Mouse (Mus musculus) midbrain, embryonic 14.5 days (tissue): ENCODE results near the gene Clta. TPM values are rescaled to one million over a fixed set of nuclear protein-coding genes. Genes with fewer than 3 reads are reported as not detected.
A peak's percentile ranks its signal among the peaks of the same experiment; 100 is the strongest.

Experiments
- ATAC-seq: fragments of 200-750 bp; cut with Nextera tagmentation; 2 replicates; pipeline ENCODE4 v1.8.0; 2017; ENCODE audit warnings: moderate number of reproducible peaks, moderate library complexity; ENCODE audit not compliant: low FRiP score, low TSS enrichment
- DNase-seq: peaks from one replicate; pipeline ENCODE4 v3.0.0-alpha.2; 2015
- H3K27ac ChIP-seq: fragments of 300-500 bp; sonication (generic); replicated peaks from 2 replicates; pipeline ENCODE4 v1.5.1; 2014; ENCODE audit warnings: mild to moderate bottlenecking, low read depth, low read length, moderate library complexity
- H3K27me3 ChIP-seq: fragments of 300-500 bp; sonication (generic); 2 replicates; pipeline ENCODE4 v1.6.1; 2014; ENCODE audit warnings: low read length, control low read depth, mixed read lengths; ENCODE audit not compliant: control insufficient read depth, insufficient read depth
- H3K36me3 ChIP-seq: fragments of 300-500 bp; sonication (generic); 2 replicates; pipeline ENCODE4 v1.6.1; 2014; ENCODE audit warnings: low read length, control low read depth; ENCODE audit not compliant: control insufficient read depth, insufficient read depth
- H3K4me1 ChIP-seq: fragments of 300-500 bp; sonication (generic); 2 replicates; pipeline ENCODE4 v1.6.1; 2014; ENCODE audit warnings: mild to moderate bottlenecking, antibody characterized with exemption, low read length, control low read depth; ENCODE audit not compliant: control insufficient read depth, insufficient read depth
- H3K4me2 ChIP-seq: fragments of 300-500 bp; sonication (generic); 2 replicates; pipeline ENCODE4 v1.6.1; 2014; ENCODE audit warnings: mild to moderate bottlenecking, low read length, moderate library complexity
- H3K4me3 ChIP-seq: fragments of 300-500 bp; sonication (generic); replicated peaks from 2 replicates; pipeline ENCODE4 v1.5.1; 2014; ENCODE audit warnings: low read depth, low read length
- H3K9ac ChIP-seq: fragments of 300-500 bp; sonication (generic); replicated peaks from 2 replicates; pipeline ENCODE4 v1.6.1; 2014; ENCODE audit warnings: mild to moderate bottlenecking, low read length, moderate library complexity
- H3K9me3 ChIP-seq: fragments of 300-500 bp; sonication (generic); 2 replicates; pipeline ENCODE4 v1.6.1; 2016; ENCODE audit warnings: low read length, control low read depth, mixed read lengths; ENCODE audit not compliant: control insufficient read depth
- WGBS: fragments of 180-500 bp; shearing (Covaris S2); extraction: QIAGEN DNeasy Blood & Tissue Kit; methylation state at CpG from one replicate; pipeline ENCODE4 v1.1.7; 2014; 5-methylcytosine and 5-hydroxymethylcytosine counted together
- polyA plus RNA-seq: library from polyadenylated mRNA; unstranded; fragments of >200 nt; fragmentation: Nextera tagmentation; extraction: Ambion mirVana; gene quantifications from 2 replicates; pipeline ENCODE4 v1.2.1, GENCODE M21; 2014

Clta gene
- polyA plus RNA-seq, 1 experiment from 2014 or later: 317 TPM

- no peak overlapping the region for H3K4me3 ChIP-seq
- no peaks in the 10 kb centered on the region for H3K9me3 ChIP-seq
- WGBS: 95% methylated on average over 5 of the region's 5 CpGs
- no peak overlapping the region for H3K4me2 ChIP-seq
- H3K27me3 ChIP-seq: peaks cover 7% of the 10 kb centered on the region; the same call in 1 of the 2 replicates
- H3K9ac ChIP-seq: no peak overlapping the region
- H3K27ac ChIP-seq: no peak overlapping the region
- no peaks in the 10 kb centered on the region for H3K4me1 ChIP-seq
- no peak for ATAC-seq
- no peak for DNase-seq
- H3K36me3 ChIP-seq: peaks cover 46% of the 10 kb centered on the region
Observed at GRCm38 (mm10) chr4:44044685-44045356, 40.6 kb downstream of the Clta start.

- no peak overlapping the region for H3K9ac ChIP-seq
- DNase-seq: no peak
- no peak overlapping the region for H3K27ac ChIP-seq
- H3K36me3 ChIP-seq: peaks cover 33% of the 10 kb centered on the region
- WGBS: 89% methylated on average over 5 of the region's 5 CpGs
- no peaks in the 10 kb centered on the region for H3K9me3 ChIP-seq
- H3K27me3 ChIP-seq: no peaks in the 10 kb centered on the region; the same call in 1 of the 2 replicates
- H3K4me1 ChIP-seq: no peaks in the 10 kb centered on the region
- no peak overlapping the region for H3K4me2 ChIP-seq
- ATAC-seq: no peak
- H3K4me3 ChIP-seq: no peak overlapping the region
Observed at GRCm38 (mm10) chr4:44046066-44046465, 41.8 kb downstream of the Clta start.

GRCm38 (mm10) chr4:44049812-44050211, 45.6 kb downstream of the Clta start:
- no peaks in the 10 kb centered on the region for H3K4me1 ChIP-seq
- H3K27ac ChIP-seq: no peak overlapping the region
- 87% methylated on average over 5 of the region's 5 CpGs for WGBS
- H3K27me3 ChIP-seq: no peaks in the 10 kb centered on the region
- H3K9me3 ChIP-seq: no peaks in the 10 kb centered on the region
- H3K4me3 ChIP-seq: no peak overlapping the region
- H3K4me2 ChIP-seq: no peak overlapping the region
- peaks cover 12% of the 10 kb centered on the region for H3K36me3 ChIP-seq
- no peak for DNase-seq
- H3K9ac ChIP-seq: no peak overlapping the region
- no peak for ATAC-seq

GRCm38 (mm10) chr4:44059674-44060073, 55.4 kb downstream of the Clta start:
- Histone ChIP-seq H3K9me3 (no peaks in the 10 kb centered on the region), H3K9ac (no peak overlapping the region), H3K4me2 (no peak overlapping the region), H3K4me1 (no peaks in the 10 kb centered on the region), H3K36me3 (peaks cover 12% of the 10 kb centered on the region; the same call in 1 of the 2 replicates), H3K4me3 (no peak overlapping the region), H3K27ac (no peak overlapping the region), H3K27me3 (no peaks in the 10 kb centered on the region)
- no peak for DNase-seq
- no peak for ATAC-seq
- 85% methylated on average over 13 of the region's 13 CpGs for WGBS

GRCm38 (mm10) chr4:44062062-44062461, 57.8 kb downstream of the Clta start:
- Histone ChIP-seq H3K4me3 (no peak overlapping the region), H3K27ac (no peak overlapping the region), H3K9ac (no peak overlapping the region), H3K4me1 (no peaks in the 10 kb centered on the region), H3K4me2 (no peak overlapping the region), H3K27me3 (no peaks in the 10 kb centered on the region), H3K36me3 (peaks cover 12% of the 10 kb centered on the region; the same call in 1 of the 2 replicates), H3K9me3 (no peaks in the 10 kb centered on the region)
- DNase-seq: no peak
- ATAC-seq: no peak
- 71% methylated on average over 9 of the region's 9 CpGs for WGBS

GRCm38 (mm10) chr4:44062816-44063215, 58.6 kb downstream of the Clta start:
- no peak for ATAC-seq
- H3K36me3 ChIP-seq: peaks cover 12% of the 10 kb centered on the region; the same call in 1 of the 2 replicates
- WGBS: 89% methylated on average over 14 of the region's 14 CpGs
- no peaks in the 10 kb centered on the region for H3K4me1 ChIP-seq
- H3K9ac ChIP-seq: no peak overlapping the region
- DNase-seq: no peak
- no peak overlapping the region for H3K4me3 ChIP-seq
- no peak overlapping the region for H3K27ac ChIP-seq
- H3K9me3 ChIP-seq: no peaks in the 10 kb centered on the region
- no peak overlapping the region for H3K4me2 ChIP-seq
- H3K27me3 ChIP-seq: no peaks in the 10 kb centered on the region

GRCm38 (mm10) chr4:44065355-44066025, 61.2 kb downstream of the Clta start:
- 36% methylated on average over 16 of the region's 16 CpGs for whole genome bisulfite sequencing
- no peak overlapping the region for H3K4me3 ChIP-seq
- H3K4me2 ChIP-seq: no peak overlapping the region
- DNase-seq (peak; percentile 92), ATAC-seq (peak; percentile 46; the same call in 1 of the 2 replicates)
- no peaks in the 10 kb centered on the region for H3K9me3 ChIP-seq
- H3K27ac ChIP-seq: no peak overlapping the region
- H3K27me3 ChIP-seq: 0 out of 2 replicates have a peak, but pooled peaks cover under 1% of the 10 kb centered on the region
- 0 out of 2 replicates have a peak, but pooled peaks cover 3% of the 10 kb centered on the region for H3K36me3 ChIP-seq
- H3K4me1 ChIP-seq: no peaks in the 10 kb centered on the region
- H3K9ac ChIP-seq: no peak overlapping the region

- Histone ChIP-seq H3K4me1 (peaks cover 13% of the 10 kb centered on the region), H3K27me3 (peaks cover 8% of the 10 kb centered on the region; the same call in 1 of the 2 replicates), H3K9me3 (no peaks in the 10 kb centered on the region), H3K9ac (no peak overlapping the region), H3K4me2 (no peak overlapping the region), H3K27ac (no peak overlapping the region), H3K36me3 (0 out of 2 replicates have a peak, but pooled peaks cover 3% of the 10 kb centered on the region), H3K4me3 (no peak overlapping the region)
- ATAC-seq (no peak), DNase-seq (no peak)
- WGBS: 94% methylated on average over 6 of the region's 6 CpGs
Observed at GRCm38 (mm10) chr4:44066891-44067290, 62.6 kb downstream of the Clta start.
